Mouse (Mus musculus): ENCODE data around the gene Arntl.

The Arntl gene

GRCm38 (mm10) chr7:113206644-113207470 lies at the start of gene Arntl:
TSS of gene Arntl (plus strand) at chr7:113207465.
- in situ Hi-C loops (cut with MboI, MseI) = no loop called here

GRCm38 (mm10) chr7:113161077-113161698 lies 46.1 kb upstream of the Arntl start:
- in situ Hi-C loops (cut with MboI, MseI) = no loop called here

GRCm38 (mm10) chr7:113164719-113165118 lies 42.5 kb upstream of the Arntl start:
- in situ Hi-C loops (cut with MboI, MseI) = no loop called here

- in situ Hi-C loops (cut with MboI, MseI) = no loop called here
Measured at GRCm38 (mm10) chr7:113167092-113167491, 40.2 kb upstream of the Arntl start.

GRCm38 (mm10) chr7:113168609-113169008 lies 38.7 kb upstream of the Arntl start:
- in situ Hi-C loops (cut with MboI, MseI) = no loop called here

GRCm38 (mm10) chr7:113172425-113172824 lies 34.8 kb upstream of the Arntl start:
- in situ Hi-C loops (cut with MboI, MseI) = no loop called here

- in situ Hi-C loops (cut with MboI, MseI) = no loop called here
Measured at GRCm38 (mm10) chr7:113175481-113175880, 31.8 kb upstream of the Arntl start.

- in situ Hi-C loops (cut with MboI, MseI) = no loop called here
Measured at GRCm38 (mm10) chr7:113178073-113178472, 29.2 kb upstream of the Arntl start.

- in situ Hi-C loops (cut with MboI, MseI) = no loop called here
Measured at GRCm38 (mm10) chr7:113183787-113184186, 23.5 kb upstream of the Arntl start.

GRCm38 (mm10) chr7:113185056-113185455 lies 22.2 kb upstream of the Arntl start:
- in situ Hi-C loops (cut with MboI, MseI) = loop anchor here (5.0 kb wide), 1 partner anchor 67 kb away; no protein-coding TSS in a partner anchor

GRCm38 (mm10) chr7:113186041-113186800 lies 21.0 kb upstream of the Arntl start:
- in situ Hi-C loops (cut with MboI, MseI) = loop anchor here (5.0 kb wide), 1 partner anchor 66 kb away; no protein-coding TSS in a partner anchor

GRCm38 (mm10) chr7:113188091-113188490 lies 19.2 kb upstream of the Arntl start:
- in situ Hi-C loops (cut with MboI, MseI) = loop anchor here (5.0 kb wide), 1 partner anchor 64 kb away; no protein-coding TSS in a partner anchor

- in situ Hi-C loops (cut with MboI, MseI) = loop anchor here (5.0 kb wide), 1 partner anchor 64 kb away; no protein-coding TSS in a partner anchor
Measured at GRCm38 (mm10) chr7:113188566-113188965, 18.7 kb upstream of the Arntl start.

GRCm38 (mm10) chr7:113191787-113192186 lies 15.5 kb upstream of the Arntl start:
- in situ Hi-C loops (cut with MboI, MseI) = no loop called here

GRCm38 (mm10) chr7:113192714-113193365 lies 14.4 kb upstream of the Arntl start:
- in situ Hi-C loops (cut with MboI, MseI) = no loop called here

- in situ Hi-C loops (cut with MboI, MseI) = no loop called here
Measured at GRCm38 (mm10) chr7:113193872-113194271, 13.4 kb upstream of the Arntl start.

GRCm38 (mm10) chr7:113195271-113195670 lies 12.0 kb upstream of the Arntl start:
- in situ Hi-C loops (cut with MboI, MseI) = no loop called here

GRCm38 (mm10) chr7:113196171-113196570 lies 11.1 kb upstream of the Arntl start:
- in situ Hi-C loops (cut with MboI, MseI) = no loop called here

- in situ Hi-C loops (cut with MboI, MseI) = no loop called here
Measured at GRCm38 (mm10) chr7:113197161-113197775, 10.0 kb upstream of the Arntl start.

- in situ Hi-C loops (cut with MboI, MseI) = no loop called here
Measured at GRCm38 (mm10) chr7:113201584-113201983, 5.7 kb upstream of the Arntl start.
